ENCODE assay signal across 8 mouse cellular contexts in genomic region chr7:16809739-16810138, GRCm38 (mm10). TPM values are rescaled to one million over a fixed set of nuclear protein-coding genes. Genes with fewer than 3 reads are reported as not detected.
DNase-seq lines count a peak whose midpoint lies in the region; ATAC-seq lines count a peak whose summit lies in the region.

No protein-coding gene starts in this region.

- no peak overlapping the region for H3K9ac ChIP-seq in liver, embryonic 11.5 days (ENCODE audit: low read depth, low read length)

- no peak overlapping the region for H3K27ac ChIP-seq in liver, embryonic 11.5 days (ENCODE audit: low read depth, low read length)

- ATAC-seq in frontal cortex, adult (ENCODE audit: low TSS enrichment), result peak; percentile 58
- ATAC-seq in liver, embryonic 11.5 days (replicated peaks; ENCODE audit: low FRiP score), result peak; percentile 46

- no peaks in the 10 kb centered on the region for H3K9me3 ChIP-seq in liver, embryonic 11.5 days (ENCODE audit: control insufficient read depth, low read length)

- no peak overlapping the region for H3K4me3 ChIP-seq in liver, embryonic 11.5 days (ENCODE audit: low read depth, low read length)

- DNase-seq in left cerebral cortex, adult 11 months (ENCODE audit: low spot score), result peak; percentile 60
- DNase-seq in left cerebral cortex, adult 8-10 months (ENCODE audit: low spot score in 2 of 2), result no peak
- peak; percentile 85 for DNase-seq in cerebellum, adult 9-10 months
- DNase-seq in kidney, adult 18-20 months, result peak; percentile 79
- peak; percentile 66 for DNase-seq in liver, embryonic 11.5 days (ENCODE audit: low spot score)
- DNase-seq in neural tube, embryonic 10.5 days (ENCODE audit: extremely low spot score, low spot score), result peak; percentile 72
- peak; percentile 80 for DNase-seq in testis, postnatal 10 days (ENCODE audit: low spot score)

- peaks cover 5% of the 10 kb centered on the region; the same call in 1 of the 2 replicates for H3K36me3 ChIP-seq in liver, embryonic 11.5 days (ENCODE audit: control insufficient read depth, insufficient read depth, low read length)

- H3K4me1 ChIP-seq in liver, embryonic 11.5 days (replicated peaks; ENCODE audit: control insufficient read depth, insufficient read depth, low read length), result peaks cover 5% of the 10 kb centered on the region; the same call in 1 of the 2 replicates

- H3K27me3 ChIP-seq in liver, embryonic 11.5 days (replicated peaks; ENCODE audit: control insufficient read depth, insufficient read depth, low read length), result peaks cover 20% of the 10 kb centered on the region

- H3K4me2 ChIP-seq in liver, embryonic 11.5 days, result no peak overlapping the region

- WGBS in liver, embryonic 11.5 days, result 24% methylated on average over 10 of the region's 10 CpGs

RNA-seq across cellular contexts. Expression of gene Strn4, which starts 6.0 kb away (rescaled TPM):
- 100 to 1,000 TPM; 205 to 269 (median 250) TPM for total RNA-seq in left cerebral cortex, adult 8-10 months (2022)
- 74.8 and 80.9 TPM in 2 replicates for polyA plus RNA-seq in liver, embryonic 11.5 days (2014; fragmentation: Nextera tagmentation; extraction: Ambion mirVana)

RNA-seq across cellular contexts. Expression of gene Fkrp, which starts 6.8 kb away (rescaled TPM):
- 10 to 100 TPM; 49.6 to 68.2 (median 56.9) TPM for total RNA-seq in left cerebral cortex, adult 8-10 months (2022)
- 20.3 and 22.9 TPM in 2 replicates for polyA plus RNA-seq in liver, embryonic 11.5 days (2014; fragmentation: Nextera tagmentation; extraction: Ambion mirVana)

RNA-seq across cellular contexts. Expression of gene Slc1a5, which starts 28.6 kb away (rescaled TPM):
- total RNA-seq in left cerebral cortex, adult 8-10 months (2022), result 1 to 10 TPM; 4.3 to 7.4 (median 7.0) TPM
- 58.4 and 67.9 TPM in 2 replicates for polyA plus RNA-seq in liver, embryonic 11.5 days (2014; fragmentation: Nextera tagmentation; extraction: Ambion mirVana)

RNA-seq across cellular contexts. Expression of gene Prkd2, which starts 33.0 kb away (rescaled TPM):
- total RNA-seq in left cerebral cortex, adult 8-10 months (2022), result 1 to 10 TPM; 4.2 to 6.8 (median 5.5) TPM
- polyA plus RNA-seq in liver, embryonic 11.5 days (2014; fragmentation: Nextera tagmentation; extraction: Ambion mirVana), result 7.6 and 8.4 TPM in 2 replicates

Comparison
In these comparisons a context has a peak if more than half of its experiments do, and no peak if none do; other contexts are left out.
1. DNase-seq: peak in left cerebral cortex, adult 11 months (single experiment), cerebellum, adult 9-10 months (single experiment), kidney, adult 18-20 months (single experiment), liver, embryonic 11.5 days (single experiment), neural tube, embryonic 10.5 days (single experiment) and testis, postnatal 10 days (single experiment); none in left cerebral cortex, adult 8-10 months (0 of 2).